14 mouse cellular contexts compared by ENCODE assay signal in the genomic region with DNA sequence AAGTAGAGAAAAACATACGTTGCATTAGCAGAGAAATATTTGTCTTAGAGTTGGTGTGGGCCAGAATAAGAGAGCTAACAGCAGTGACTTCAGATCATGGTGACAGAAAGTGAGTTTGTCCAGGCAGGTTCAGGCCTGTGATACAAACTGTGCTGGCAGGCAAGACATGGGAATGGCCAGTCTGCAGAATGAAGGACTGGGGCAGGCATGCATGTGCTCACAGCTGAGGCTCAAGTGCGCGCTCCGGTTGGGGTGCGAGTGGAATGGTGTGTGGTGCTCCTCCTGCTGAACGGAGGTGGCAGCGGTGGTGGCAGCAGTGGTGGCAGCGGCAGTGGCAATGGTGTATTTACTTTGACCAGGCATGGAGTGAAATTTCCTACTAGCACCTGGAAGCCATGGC.
DNase-seq lines count a peak whose midpoint lies in the region; ATAC-seq lines count a peak whose summit lies in the region.
"Had no signal": no experiment of that assay in that cellular context is flagged by ENCODE, and none has a peak within 500 bp of the region (broad histone marks: within the 10 kb centered on the region; RNA-seq: fewer than 3 reads in every experiment).

No protein-coding gene starts in this region.

- 31% methylated on average over 8 of the region's 8 CpGs for WGBS in heart, embryonic 16.5 days
- 50% methylated on average over 8 of the region's 8 CpGs for WGBS in lung, embryonic 15.5 days
- WGBS in embryonic facial prominence, embryonic 11.5 days: 56% methylated on average over 8 of the region's 8 CpGs
- 58% methylated on average over 8 of the region's 8 CpGs for WGBS in limb, embryonic 11.5 days

- H3K9me3 ChIP-seq in heart, embryonic 16.5 days (replicated peaks; ENCODE audit: control insufficient read depth, low read length): no peaks in the 10 kb centered on the region
- no peaks in the 10 kb centered on the region for H3K9me3 ChIP-seq in lung, embryonic 15.5 days
- H3K9me3 ChIP-seq in embryonic facial prominence, embryonic 11.5 days (replicated peaks; ENCODE audit: control insufficient read depth, low read length): no peaks in the 10 kb centered on the region
- H3K9me3 ChIP-seq in limb, embryonic 11.5 days (ENCODE audit: control insufficient read depth, low read length): no peaks in the 10 kb centered on the region
- H3K9me3 ChIP-seq: G1E had no signal

- no peak for DNase-seq in heart, postnatal 4 days
- DNase-seq in lung, postnatal 36 days: no peak
- DNase-seq in embryonic facial prominence, embryonic 11.5 days (ENCODE audit: low spot score): no peak
- DNase-seq in limb, embryonic 11.5 days (ENCODE audit: low spot score): peak; percentile 24
- DNase-seq: adrenal gland, adult 2 months; cerebellum, adult 2 months; kidney, postnatal 14 days; midbrain, embryonic 14.5 days; thymus, postnatal 4 days had no signal

- H3K4me2 ChIP-seq in heart, embryonic 16.5 days (ENCODE audit: low read depth, low read length): peak overlapping the region; percentile 56
- peak overlapping the region; percentile 22; the same call in 1 of the 2 replicates for H3K4me2 ChIP-seq in lung, embryonic 15.5 days
- H3K4me2 ChIP-seq in embryonic facial prominence, embryonic 11.5 days (ENCODE audit: low read depth, low read length): no peak overlapping the region
- no peak overlapping the region for H3K4me2 ChIP-seq in limb, embryonic 11.5 days (ENCODE audit: low read depth, severe bottlenecking)
- H3K4me2 ChIP-seq: liver, embryonic 11.5 days had no signal

- no peaks in the 10 kb centered on the region for H3K36me3 ChIP-seq in heart, embryonic 16.5 days (ENCODE audit: control insufficient read depth, insufficient read depth)
- no peaks in the 10 kb centered on the region for H3K36me3 ChIP-seq in lung, embryonic 15.5 days
- H3K36me3 ChIP-seq in embryonic facial prominence, embryonic 11.5 days (replicated peaks; ENCODE audit: control insufficient read depth, insufficient read depth, low read depth, low read length): no peaks in the 10 kb centered on the region
- no peaks in the 10 kb centered on the region for H3K36me3 ChIP-seq in limb, embryonic 11.5 days (ENCODE audit: control insufficient read depth, insufficient read depth, low read length)
- H3K36me3 ChIP-seq: G1E had no signal

- H3K27ac ChIP-seq in heart, embryonic 16.5 days (ENCODE audit: low read length): peak overlapping the region; percentile 58
- no peak overlapping the region for H3K27ac ChIP-seq in lung, embryonic 15.5 days
- H3K27ac ChIP-seq in embryonic facial prominence, embryonic 11.5 days (replicated peaks; ENCODE audit: low read depth, low read length): no peak overlapping the region
- no peak overlapping the region for H3K27ac ChIP-seq in limb, embryonic 11.5 days (replicated peaks; ENCODE audit: low read depth, low read length)

- H3K4me3 ChIP-seq in heart, embryonic 16.5 days (ENCODE audit: low read length): no peak overlapping the region
- no peak overlapping the region for H3K4me3 ChIP-seq in lung, embryonic 15.5 days
- H3K4me3 ChIP-seq in embryonic facial prominence, embryonic 11.5 days (ENCODE audit: low read depth, low read length): no peak overlapping the region
- H3K4me3 ChIP-seq in limb, embryonic 11.5 days (ENCODE audit: low read depth, low read length): no peak overlapping the region

- 0 out of 2 replicates have a peak overlapping the region, but pooled peaks have one; percentile 9 for H3K9ac ChIP-seq in heart, embryonic 16.5 days (ENCODE audit: low read length)
- no peak overlapping the region for H3K9ac ChIP-seq in lung, embryonic 15.5 days
- no peak overlapping the region for H3K9ac ChIP-seq in embryonic facial prominence, embryonic 11.5 days (replicated peaks; ENCODE audit: low read length)
- no peak overlapping the region for H3K9ac ChIP-seq in limb, embryonic 11.5 days (ENCODE audit: low read length)

- H3K27me3 ChIP-seq in heart, embryonic 16.5 days (ENCODE audit: control insufficient read depth, insufficient read depth, low read length): no peaks in the 10 kb centered on the region
- H3K27me3 ChIP-seq in lung, embryonic 15.5 days: no peaks in the 10 kb centered on the region
- no peaks in the 10 kb centered on the region for H3K27me3 ChIP-seq in embryonic facial prominence, embryonic 11.5 days (ENCODE audit: control insufficient read depth, insufficient read depth, low read length)
- H3K27me3 ChIP-seq in limb, embryonic 11.5 days (ENCODE audit: control insufficient read depth, insufficient read depth, low read length): no peaks in the 10 kb centered on the region

- peak; percentile 54 for ATAC-seq in heart, embryonic 16.5 days (replicated peaks; ENCODE audit: extremely low read depth, insufficient read depth, low FRiP score)
- no peak for ATAC-seq in lung, embryonic 15.5 days (ENCODE audit: borderline replicate concordance, extremely low read depth, low FRiP score, low TSS enrichment)
- ATAC-seq in embryonic facial prominence, embryonic 11.5 days (replicated peaks; ENCODE audit: insufficient number of reproducible peaks, low FRiP score, low TSS enrichment, low read depth): 0 out of 2 replicates have a peak, but pooled peaks have one; percentile 18
- ATAC-seq in limb, embryonic 11.5 days (ENCODE audit: insufficient number of reproducible peaks, low FRiP score, low TSS enrichment, low read depth): no peak
- ATAC-seq in granulocyte monocyte progenitor cell, adult 5-6 weeks (replicated peaks; ENCODE audit: poor library complexity, severe bottlenecking): no peak

- peaks cover 13% of the 10 kb centered on the region for H3K4me1 ChIP-seq in heart, embryonic 16.5 days (ENCODE audit: control insufficient read depth, insufficient read depth, low read length)
- H3K4me1 ChIP-seq in lung, embryonic 15.5 days: no peaks in the 10 kb centered on the region
- no peaks in the 10 kb centered on the region for H3K4me1 ChIP-seq in embryonic facial prominence, embryonic 11.5 days (ENCODE audit: control insufficient read depth, insufficient read depth, low read length)
- no peaks in the 10 kb centered on the region for H3K4me1 ChIP-seq in limb, embryonic 11.5 days (ENCODE audit: control insufficient read depth, insufficient read depth, low read length)

Comparison
In these comparisons a context has a peak if more than half of its experiments do, and no peak if none do; other contexts are left out.
1. ATAC-seq: peak in heart, embryonic 16.5 days (single experiment) and embryonic facial prominence, embryonic 11.5 days (single experiment); none in lung, embryonic 15.5 days (single experiment), limb, embryonic 11.5 days (single experiment) and granulocyte monocyte progenitor cell, adult 5-6 weeks (single experiment).
2. H3K4me2 ChIP-seq: peak in heart, embryonic 16.5 days (single experiment) and lung, embryonic 15.5 days (single experiment); none in embryonic facial prominence, embryonic 11.5 days (single experiment) and limb, embryonic 11.5 days (single experiment).